Mouse (Mus musculus) stomach, embryonic 15.5 days (tissue): Measurements from ENCODE around the gene Irf2bp2. TPM values are rescaled to one million over a fixed set of nuclear protein-coding genes. Genes with fewer than 3 reads are reported as not detected.

ENCODE experiments used
- ATAC-seq: fragments of 200-750 bp; cut with Nextera tagmentation; 2 replicates; pipeline ENCODE4 v1.8.0; 2017; ENCODE audit warnings: low read depth, moderate number of reproducible peaks, moderate TSS enrichment; ENCODE audit not compliant: insufficient read depth, low FRiP score
- H3K27ac ChIP-seq: fragments of 300-500 bp; sonication (generic); 2 replicates; pipeline ENCODE4 v1.5.1; 2015; ENCODE audit warnings: mild to moderate bottlenecking, inconsistent platforms
- H3K27me3 ChIP-seq: fragments of 300-500 bp; sonication (generic); replicated peaks from 2 replicates; pipeline ENCODE4 v1.6.1; 2015; ENCODE audit warnings: inconsistent platforms
- H3K36me3 ChIP-seq: fragments of 300-500 bp; sonication (generic); 2 replicates; pipeline ENCODE4 v1.6.1; 2015; ENCODE audit warnings: inconsistent platforms
- H3K4me1 ChIP-seq: fragments of 300-500 bp; sonication (generic); 2 replicates; pipeline ENCODE4 v1.6.1; 2015; ENCODE audit warnings: inconsistent platforms
- H3K4me2 ChIP-seq: fragments of 300-500 bp; sonication (generic); 2 replicates; pipeline ENCODE4 v1.6.1; 2015; ENCODE audit warnings: mild to moderate bottlenecking, inconsistent platforms
- H3K4me3 ChIP-seq: fragments of 300-500 bp; sonication (generic); replicated peaks from 2 replicates; pipeline ENCODE4 v1.5.1; 2015; ENCODE audit warnings: inconsistent platforms
- H3K9ac ChIP-seq: fragments of 300-500 bp; sonication (generic); 2 replicates; pipeline ENCODE4 v1.6.1; 2015; ENCODE audit warnings: inconsistent platforms
- H3K9me3 ChIP-seq: fragments of 300-500 bp; sonication (generic); 2 replicates; pipeline ENCODE4 v1.6.1; 2016; ENCODE audit warnings: inconsistent platforms
- WGBS: fragments of 180-500 bp; shearing (Covaris S2); methylation state at CpG from one replicate; pipeline ENCODE4 v1.1.7; 2015; 5-methylcytosine and 5-hydroxymethylcytosine counted together
- polyA plus RNA-seq: library from polyadenylated mRNA; unstranded; fragments of >200 nt; fragmentation: Nextera tagmentation; extraction: Ambion mirVana; gene quantifications from 2 replicates; pipeline ENCODE4 v1.2.1, GENCODE M21; 2015

The Irf2bp2 gene
- polyA plus RNA-seq, 1 experiment from 2014 or later: 13.4 TPM

- ATAC-seq: no peak
- Histone ChIP-seq H3K4me2 (no peak overlapping the region), H3K4me3 (no peak overlapping the region), H3K36me3 (no peaks in the 10 kb centered on the region), H3K27ac (peak overlapping the region; percentile 12; the same call in 1 of the 2 replicates), H3K9me3 (no peaks in the 10 kb centered on the region), H3K9ac (no peak overlapping the region), H3K27me3 (no peaks in the 10 kb centered on the region), H3K4me1 (peaks cover 25% of the 10 kb centered on the region; the same call in 1 of the 2 replicates)
- WGBS: 48% methylated on average over 5 of the region's 5 CpGs
Measured at GRCm38 (mm10) chr8:126616736-126617135, 22.9 kb upstream of the Irf2bp2 start.

GRCm38 (mm10) chr8:126615765-126616164 is 22.0 kb upstream of the Irf2bp2 start:
- Histone ChIP-seq H3K27me3 (no peaks in the 10 kb centered on the region), H3K4me1 (peaks cover 25% of the 10 kb centered on the region; the same call in 1 of the 2 replicates), H3K4me3 (no peak overlapping the region), H3K36me3 (no peaks in the 10 kb centered on the region), H3K9ac (no peak overlapping the region), H3K4me2 (no peak overlapping the region), H3K9me3 (no peaks in the 10 kb centered on the region), H3K27ac (peak overlapping the region; percentile 68)
- peak; percentile 50 for ATAC-seq
- WGBS: 44% methylated on average over 9 of the region's 9 CpGs

DNA sequence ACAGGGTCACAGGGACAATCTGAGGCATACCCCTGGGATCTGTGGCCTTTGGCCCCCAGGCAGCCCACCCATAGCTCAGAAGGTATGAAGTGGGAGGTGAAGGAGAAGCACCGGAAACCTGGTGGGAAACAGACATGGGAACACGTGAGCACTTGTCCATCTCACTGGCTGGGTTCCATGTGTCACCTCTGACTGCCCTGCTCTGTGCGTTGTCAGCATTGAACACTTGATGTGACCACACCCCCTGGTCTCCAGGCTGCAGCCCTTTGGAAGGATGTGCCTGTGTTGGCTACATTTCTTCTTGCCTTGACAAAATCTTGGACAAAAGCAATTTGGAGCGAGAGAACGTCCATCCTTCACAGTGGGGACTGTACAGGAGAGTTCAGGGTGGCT is 20.9 kb upstream of the Irf2bp2 start:
- Histone ChIP-seq H3K4me1 (peaks cover 25% of the 10 kb centered on the region; the same call in 1 of the 2 replicates), H3K27ac (peak overlapping the region; percentile 68), H3K9me3 (no peaks in the 10 kb centered on the region), H3K36me3 (no peaks in the 10 kb centered on the region), H3K4me3 (no peak overlapping the region), H3K27me3 (no peaks in the 10 kb centered on the region), H3K9ac (no peak overlapping the region), H3K4me2 (no peak overlapping the region)
- ATAC-seq: no peak
- WGBS: 66% methylated on average over 5 of the region's 5 CpGs

- WGBS: 71% methylated on average over 8 of the region's 8 CpGs
- Histone ChIP-seq H3K27me3 (no peaks in the 10 kb centered on the region), H3K4me1 (peaks cover 25% of the 10 kb centered on the region; the same call in 1 of the 2 replicates)
Measured at GRCm38 (mm10) chr8:126614062-126614739, 20.4 kb upstream of the Irf2bp2 start.

GRCm38 (mm10) chr8:126613143-126613542 is 19.4 kb upstream of the Irf2bp2 start:
- Histone ChIP-seq H3K27me3 (no peaks in the 10 kb centered on the region), H3K9me3 (no peaks in the 10 kb centered on the region), H3K27ac (peak overlapping the region; percentile 68; the same call in 1 of the 2 replicates), H3K36me3 (no peaks in the 10 kb centered on the region), H3K9ac (no peak overlapping the region), H3K4me3 (no peak overlapping the region), H3K4me1 (peaks cover 25% of the 10 kb centered on the region; the same call in 1 of the 2 replicates), H3K4me2 (no peak overlapping the region)
- WGBS: 50% methylated on average over 5 of the region's 5 CpGs
- ATAC-seq: no peak

More at GRCm38 (mm10) chr8:126614062-126614739, 20.4 kb upstream of the Irf2bp2 start:
- H3K9ac ChIP-seq: no peak overlapping the region
- H3K4me3 ChIP-seq: no peak overlapping the region
- peak; percentile 48 for ATAC-seq
- peak overlapping the region; percentile 68 for H3K27ac ChIP-seq
- no peaks in the 10 kb centered on the region for H3K36me3 ChIP-seq
- H3K4me2 ChIP-seq: no peak overlapping the region
- H3K9me3 ChIP-seq: no peaks in the 10 kb centered on the region

DNA sequence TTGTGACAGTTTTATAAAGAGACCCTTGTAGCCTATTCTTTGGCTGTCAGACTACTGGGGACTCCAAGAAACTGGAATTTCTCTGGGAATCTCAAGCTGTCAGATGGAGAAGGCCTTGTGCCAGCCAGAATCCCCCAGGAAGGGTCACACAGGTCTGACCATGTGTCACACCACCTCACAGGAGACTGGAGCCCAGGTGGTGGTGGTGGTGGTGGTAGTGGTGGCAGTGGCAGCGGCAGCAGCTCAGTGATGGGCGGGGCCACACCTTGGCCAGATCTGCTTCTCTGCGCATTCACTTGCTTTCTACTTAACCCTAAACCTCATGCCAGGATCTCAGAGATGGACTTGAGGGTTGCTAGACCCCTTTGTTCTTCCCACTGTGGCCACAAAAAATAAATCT is 19.0 kb upstream of the Irf2bp2 start:
- Histone ChIP-seq H3K9me3 (no peaks in the 10 kb centered on the region), H3K4me1 (peaks cover 25% of the 10 kb centered on the region; the same call in 1 of the 2 replicates), H3K27ac (peak overlapping the region; percentile 68; the same call in 1 of the 2 replicates), H3K4me3 (no peak overlapping the region), H3K4me2 (no peak overlapping the region), H3K36me3 (no peaks in the 10 kb centered on the region), H3K9ac (no peak overlapping the region), H3K27me3 (no peaks in the 10 kb centered on the region)
- ATAC-seq: no peak
- whole genome bisulfite sequencing: 75% methylated on average over 3 of the region's 3 CpGs

- WGBS: 11% methylated on average over 3 of the region's 3 CpGs
- ATAC-seq: no peak
- H3K9ac ChIP-seq: no peak overlapping the region
- H3K27ac ChIP-seq: peak overlapping the region; percentile 65
- no peaks in the 10 kb centered on the region for H3K36me3 ChIP-seq
- H3K4me3 ChIP-seq: no peak overlapping the region
- no peaks in the 10 kb centered on the region for H3K27me3 ChIP-seq
- H3K4me2 ChIP-seq: no peak overlapping the region
- H3K4me1 ChIP-seq: peaks cover 23% of the 10 kb centered on the region; the same call in 1 of the 2 replicates
- no peaks in the 10 kb centered on the region for H3K9me3 ChIP-seq
Measured at GRCm38 (mm10) chr8:126610713-126611112, 16.9 kb upstream of the Irf2bp2 start.

- no peaks in the 10 kb centered on the region for H3K9me3 ChIP-seq
- no peaks in the 10 kb centered on the region for H3K27me3 ChIP-seq
- no peak overlapping the region for H3K9ac ChIP-seq
- H3K4me3 ChIP-seq: no peak overlapping the region
- H3K27ac ChIP-seq: peak overlapping the region; percentile 65
- no peak overlapping the region for H3K4me2 ChIP-seq
- peaks cover 13% of the 10 kb centered on the region; the same call in 1 of the 2 replicates for H3K4me1 ChIP-seq
- ATAC-seq: peak; percentile 85
- H3K36me3 ChIP-seq: no peaks in the 10 kb centered on the region
- WGBS: 72% methylated on average over 11 of the region's 11 CpGs
Measured at GRCm38 (mm10) chr8:126609556-126610263, 15.9 kb upstream of the Irf2bp2 start.

- Histone ChIP-seq H3K4me1 (peaks cover 17% of the 10 kb centered on the region), H3K9me3 (no peaks in the 10 kb centered on the region), H3K27ac (peak overlapping the region; percentile 83), H3K4me2 (no peak overlapping the region), H3K27me3 (no peaks in the 10 kb centered on the region), H3K36me3 (no peaks in the 10 kb centered on the region), H3K4me3 (no peak overlapping the region), H3K9ac (no peak overlapping the region)
- 32% methylated on average over 8 of the region's 8 CpGs for WGBS
- ATAC-seq: peak; percentile 45; the same call in 1 of the 2 replicates
Measured at GRCm38 (mm10) chr8:126603241-126603947, 9.6 kb upstream of the Irf2bp2 start.

DNA sequence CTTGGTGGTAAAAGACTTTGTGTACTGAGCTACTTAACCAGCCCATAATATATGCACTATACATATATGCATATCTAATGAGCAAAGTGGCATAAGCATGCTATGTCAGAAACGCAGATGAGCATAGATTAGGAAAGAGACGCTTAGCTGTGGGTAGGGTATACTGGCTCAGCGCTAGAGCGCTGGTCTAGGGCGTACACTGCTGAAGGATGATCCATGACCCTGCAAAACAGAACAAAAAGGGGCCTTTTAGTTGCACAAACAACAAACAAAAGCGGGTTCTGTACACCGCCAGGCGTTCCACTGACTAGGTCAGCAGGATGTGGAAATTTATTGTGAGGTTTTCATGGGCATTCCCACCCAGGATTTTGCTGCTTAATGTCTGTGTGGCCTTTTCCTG is 8.9 kb upstream of the Irf2bp2 start:
- no peak overlapping the region for H3K4me2 ChIP-seq
- H3K27me3 ChIP-seq: no peaks in the 10 kb centered on the region
- no peak for ATAC-seq
- no peaks in the 10 kb centered on the region for H3K9me3 ChIP-seq
- 66% methylated on average over 8 of the region's 8 CpGs for WGBS
- H3K27ac ChIP-seq: peak overlapping the region; percentile 83
- H3K36me3 ChIP-seq: no peaks in the 10 kb centered on the region
- peaks cover 25% of the 10 kb centered on the region for H3K4me1 ChIP-seq
- H3K4me3 ChIP-seq: no peak overlapping the region
- H3K9ac ChIP-seq: no peak overlapping the region

DNA sequence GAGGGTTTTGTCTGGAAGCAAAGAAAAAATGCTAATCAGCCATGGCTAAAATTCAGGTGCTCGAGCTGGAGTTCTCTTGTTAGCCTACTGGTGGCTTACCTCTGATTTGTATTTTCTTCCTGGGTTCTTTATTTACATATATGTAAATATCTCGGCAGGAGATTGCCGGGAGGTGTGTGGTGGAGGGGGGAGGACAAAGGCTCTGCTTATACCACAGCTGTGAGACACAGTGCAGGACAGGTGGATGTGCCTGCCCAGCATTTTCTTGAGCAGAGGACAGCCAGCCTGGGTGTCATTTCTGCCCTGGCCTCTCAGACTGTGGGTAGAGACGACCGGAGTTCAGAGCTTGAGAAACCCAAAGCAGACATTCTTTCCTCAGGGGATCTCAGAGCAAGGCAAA is 7.5 kb upstream of the Irf2bp2 start:
- Histone ChIP-seq H3K27ac (peak overlapping the region; percentile 57; the same call in 1 of the 2 replicates), H3K4me1 (peaks cover 37% of the 10 kb centered on the region), H3K9ac (no peak overlapping the region), H3K4me3 (no peak overlapping the region), H3K4me2 (no peak overlapping the region), H3K36me3 (no peaks in the 10 kb centered on the region), H3K9me3 (no peaks in the 10 kb centered on the region), H3K27me3 (no peaks in the 10 kb centered on the region)
- WGBS: 39% methylated on average over 5 of the region's 5 CpGs
- no peak for ATAC-seq
